Mouse (Mus musculus): ENCODE measurements around the gene Tssc4.

The Tssc4 gene

GRCm38 (mm10) chr7:143111719-143112118 is 42.7 kb downstream of the Tssc4 start:
- DNase-seq: peak; percentile 97

GRCm38 (mm10) chr7:143112395-143112794 is 43.3 kb downstream of the Tssc4 start:
- peak; percentile 93 for DNase-seq

DNA sequence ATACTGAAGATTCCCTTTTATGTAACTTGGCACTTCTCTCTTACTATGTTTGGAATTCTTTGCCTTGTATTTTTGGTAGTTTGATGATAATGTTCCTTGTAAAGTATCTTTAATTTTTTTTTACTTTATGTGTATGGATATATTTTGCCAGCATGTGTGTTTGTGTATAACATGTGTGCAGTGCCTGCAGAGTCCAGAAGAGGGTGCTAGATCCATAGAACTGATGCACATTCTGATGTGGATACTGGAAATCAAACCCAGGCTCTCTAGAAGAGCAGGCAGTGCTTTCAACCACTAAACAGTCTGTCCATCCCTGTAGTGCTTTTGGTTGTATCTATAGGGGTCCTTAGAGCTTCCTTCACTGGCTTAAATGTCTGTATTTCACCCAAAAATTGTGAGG is 45.7 kb downstream of the Tssc4 start:
- no peak for DNase-seq

- no peak for DNase-seq
These were observed 47.5 kb downstream of the Tssc4 start for GRCm38 (mm10) chr7:143116521-143116920.

- peak; percentile 89 for DNase-seq
These were observed 50.4 kb downstream of the Tssc4 start for GRCm38 (mm10) chr7:143119407-143119806.

GRCm38 (mm10) chr7:143119826-143120225 is 50.8 kb downstream of the Tssc4 start:
- DNase-seq: no peak
